Mouse (Mus musculus): ENCODE measurements at regions not wholly inside any gene's neighbourhood (a gene's known extent, or its start where the extent isn't known, plus 50 kb on each side); places are given as distances from the start of the nearest gene placed in this dataset.

GRCm38 (mm10) chr16:12862561-12862960 lies 246.9 kb upstream of the Ercc4 start:
- TF ChIP-seq CTCF (IDR thresholded peaks at IDR 0.05; ENCODE audit: borderline replicate concordance, insufficient read depth, low read length): no peak
- no peak for TF ChIP-seq POLR2A (IDR thresholded peaks at IDR 0.05; ENCODE audit: low read depth, low read length)
